Mouse (Mus musculus): Measurements from ENCODE around the gene Capg.

The Capg gene

GRCm38 (mm10) chr6:72544283-72544987, at the start of gene Capg:
Gene Capg (plus strand): TSS chr6:72544391.
- DNase-seq (ENCODE audit: extremely low read depth, low read depth), result peak; percentile 75

- DNase-seq (ENCODE audit: extremely low read depth, low read depth), result no peak
Observed at GRCm38 (mm10) chr6:72498950-72499349, 45.2 kb upstream of the Capg start.

- DNase-seq (ENCODE audit: extremely low read depth, low read depth), result no peak
Observed at GRCm38 (mm10) chr6:72503309-72503708, 40.9 kb upstream of the Capg start.

GRCm38 (mm10) chr6:72503939-72504338, 40.3 kb upstream of the Capg start:
- DNase-seq (ENCODE audit: extremely low read depth, low read depth), result no peak

GRCm38 (mm10) chr6:72506104-72506503, 38.1 kb upstream of the Capg start:
- no peak for DNase-seq (ENCODE audit: extremely low read depth, low read depth)

- no peak for DNase-seq (ENCODE audit: extremely low read depth, low read depth)
Observed at GRCm38 (mm10) chr6:72508596-72508995, 35.6 kb upstream of the Capg start.

GRCm38 (mm10) chr6:72509872-72510435, 34.2 kb upstream of the Capg start:
- no peak for DNase-seq (ENCODE audit: extremely low read depth, low read depth)

- no peak for DNase-seq (ENCODE audit: extremely low read depth, low read depth)
Observed at GRCm38 (mm10) chr6:72510686-72511421, 33.3 kb upstream of the Capg start.

GRCm38 (mm10) chr6:72512386-72513070, 31.7 kb upstream of the Capg start:
- peak; percentile 95 for DNase-seq (ENCODE audit: extremely low read depth, low read depth)

GRCm38 (mm10) chr6:72513071-72513440, 31.1 kb upstream of the Capg start:
- no peak for DNase-seq (ENCODE audit: extremely low read depth, low read depth)

GRCm38 (mm10) chr6:72515644-72516043, 28.5 kb upstream of the Capg start:
- DNase-seq (ENCODE audit: extremely low read depth, low read depth), result no peak

GRCm38 (mm10) chr6:72518842-72519241, 25.3 kb upstream of the Capg start:
- no peak for DNase-seq (ENCODE audit: extremely low read depth, low read depth)

- DNase-seq (ENCODE audit: extremely low read depth, low read depth), result no peak
Observed at GRCm38 (mm10) chr6:72519303-72519702, 24.9 kb upstream of the Capg start.

GRCm38 (mm10) chr6:72519892-72520663, 24.1 kb upstream of the Capg start:
- no peak for DNase-seq (ENCODE audit: extremely low read depth, low read depth)

- DNase-seq (ENCODE audit: extremely low read depth, low read depth), result no peak
Observed at GRCm38 (mm10) chr6:72520904-72521303, 23.3 kb upstream of the Capg start.

- no peak for DNase-seq (ENCODE audit: extremely low read depth, low read depth)
Observed at GRCm38 (mm10) chr6:72521607-72522006, 22.6 kb upstream of the Capg start, which contains the start of gene Sh2d6. Gene Sh2d6 (minus strand): TSS chr6:72521707.

- no peak for DNase-seq (ENCODE audit: extremely low read depth, low read depth)
Observed at GRCm38 (mm10) chr6:72522288-72522687, 21.9 kb upstream of the Capg start.

- no peak for DNase-seq (ENCODE audit: extremely low read depth, low read depth)
Observed at GRCm38 (mm10) chr6:72523222-72523621, 21.0 kb upstream of the Capg start.

- DNase-seq (ENCODE audit: extremely low read depth, low read depth), result no peak
Observed at GRCm38 (mm10) chr6:72524160-72524559, 20.0 kb upstream of the Capg start.

GRCm38 (mm10) chr6:72527070-72527469, 17.1 kb upstream of the Capg start:
- no peak for DNase-seq (ENCODE audit: extremely low read depth, low read depth)
